Mouse (Mus musculus) kidney, adult 2 months (tissue): ENCODE results near the gene Map2k1. TPM values are rescaled to one million over a fixed set of nuclear protein-coding genes. Genes with fewer than 3 reads are reported as not detected.
"Not testable (repeated sequence)": the region's sequence is repeated elsewhere in the genome, so short reads cannot be mapped to it uniquely, and the experiment has no call there.

Experiments
- DNase-seq: peaks from one replicate; pipeline ENCODE4 v3.0.0; 2021
- H3K27ac ChIP-seq: fragments of 200-500 bp; 2 replicates; pipeline ENCODE4 v1.5.1; 2012; ENCODE audit warnings: low read depth, low read length, control low read depth, inconsistent platforms; ENCODE audit not compliant: insufficient read depth
- H3K27me3 ChIP-seq: fragments of 200-500 bp; replicated peaks from 2 replicates; pipeline ENCODE4 v1.6.1; 2012; ENCODE audit warnings: mild to moderate bottlenecking, moderate library complexity, low read length, inconsistent platforms; ENCODE audit not compliant: control insufficient read depth, insufficient read depth
- H3K36me3 ChIP-seq: fragments of 200-500 bp; 2 replicates; pipeline ENCODE4 v1.6.1; 2012; ENCODE audit warnings: mild to moderate bottlenecking, moderate library complexity, low read length, inconsistent platforms; ENCODE audit not compliant: control insufficient read depth, insufficient read depth
- H3K4me1 ChIP-seq: fragments of 200-500 bp; 2 replicates; pipeline ENCODE4 v1.6.1; 2011; ENCODE audit warnings: low read length; ENCODE audit not compliant: control insufficient read depth, insufficient read depth
- H3K4me3 ChIP-seq: fragments of 200-500 bp; 2 replicates; pipeline ENCODE4 v1.5.1; 2011; ENCODE audit warnings: mild to moderate bottlenecking, low read depth, low read length, control low read depth; ENCODE audit not compliant: insufficient read depth
- CTCF ChIP-seq: fragments of 200-500 bp; conservative IDR thresholded peaks from 2 replicates; pipeline ENCODE4 v1.5.1; 2011; ENCODE audit warnings: low read depth, mild to moderate bottlenecking, control low read depth, low read length, moderate library complexity, mixed read lengths; ENCODE audit not compliant: insufficient read depth, insufficient read length
- POLR2A ChIP-seq: fragments of 200-500 bp; IDR thresholded peaks from one replicate; pipeline ENCODE4 v1.6.1; 2011; ENCODE audit warnings: low read depth, low read length, control low read depth
- WGBS: fragments of 180-500 bp; shearing (Covaris S2); methylation state at CpG from one replicate; pipeline ENCODE4 v1.1.7; 2018; 5-methylcytosine and 5-hydroxymethylcytosine counted together
- polyA plus RNA-seq: library from polyadenylated mRNA; depleted of rRNA; stranded (reverse); fragments of >200 nt; gene quantifications from 2 replicates; pipeline ENCODE4 v1.2.3, GENCODE M21; 2012

Gene Map2k1
- polyA plus RNA-seq, 1 experiment = 46.3 TPM

DNA sequence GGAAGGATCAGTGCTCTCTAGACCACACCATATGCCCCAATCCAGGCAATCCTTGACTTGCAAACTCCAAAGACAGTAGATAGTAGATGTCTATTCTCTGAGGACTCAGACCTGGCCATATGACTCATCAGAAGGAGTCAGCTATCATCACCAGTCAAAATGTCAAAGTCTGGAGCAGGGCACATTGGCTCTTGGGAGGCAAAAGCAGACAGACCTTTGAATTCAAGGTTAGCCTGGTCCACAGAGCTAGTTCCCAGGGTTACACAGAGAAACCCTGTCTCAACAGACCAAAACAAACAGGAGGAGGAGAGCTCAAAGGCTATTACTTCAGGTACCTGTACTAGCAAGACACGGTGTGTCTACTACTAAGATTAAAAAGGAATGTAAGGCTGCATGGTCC lies 59.6 kb downstream of the Map2k1 start:
- no peak for TF ChIP-seq CTCF
- TF ChIP-seq POLR2A = no peak
- Histone ChIP-seq H3K36me3 (no peaks in the 10 kb centered on the region; the same call in 1 of the 2 replicates), H3K27me3 (no peaks in the 10 kb centered on the region), H3K27ac (no peak overlapping the region), H3K4me3 (no peak overlapping the region), H3K4me1 (no peaks in the 10 kb centered on the region)
- DNase-seq = no peak
- WGBS = 61% methylated on average over 1 of the region's 1 CpGs

DNA sequence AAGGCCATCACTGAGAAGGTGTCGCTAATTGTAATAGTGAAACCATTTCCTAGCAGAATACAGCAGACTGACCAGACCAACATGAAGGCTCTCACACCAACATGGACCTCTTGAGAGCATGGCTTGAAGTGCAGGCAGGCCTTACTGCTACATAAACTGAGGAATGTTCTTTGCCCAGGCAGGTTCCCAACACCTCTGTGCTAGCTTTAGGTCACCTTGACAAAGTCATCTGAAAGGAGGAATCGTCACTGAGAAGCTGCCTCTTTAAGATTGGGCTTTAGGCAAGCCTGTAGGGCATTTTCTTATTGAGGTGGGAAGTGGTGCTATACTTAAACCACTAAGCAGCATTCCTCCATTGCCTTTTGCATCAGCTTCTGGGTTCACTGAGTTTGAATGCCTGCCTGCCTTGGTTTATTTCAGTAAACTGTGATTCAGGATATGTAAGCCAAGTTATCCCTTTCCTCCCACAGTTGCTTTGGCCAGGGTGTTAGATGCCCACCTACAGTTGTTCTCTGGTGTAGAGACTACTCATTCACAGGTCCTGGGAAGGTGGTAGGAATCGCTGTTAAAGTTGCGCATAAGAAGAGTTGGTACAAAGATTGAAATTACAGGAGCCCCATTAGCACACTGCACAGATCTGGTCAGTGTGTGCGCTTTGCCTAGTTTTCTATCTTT lies 69.1 kb downstream of the Map2k1 start:
- no peak overlapping the region for H3K27ac ChIP-seq
- no peak overlapping the region for H3K4me3 ChIP-seq
- H3K4me1 ChIP-seq = peaks cover 3% of the 10 kb centered on the region; the same call in 1 of the 2 replicates
- no peaks in the 10 kb centered on the region for H3K27me3 ChIP-seq
- WGBS = 87% methylated on average over 5 of the region's 5 CpGs
- peaks cover 5% of the 10 kb centered on the region; the same call in 1 of the 2 replicates for H3K36me3 ChIP-seq
- DNase-seq = no peak
- TF ChIP-seq POLR2A (no peak), CTCF (no peak)

DNA sequence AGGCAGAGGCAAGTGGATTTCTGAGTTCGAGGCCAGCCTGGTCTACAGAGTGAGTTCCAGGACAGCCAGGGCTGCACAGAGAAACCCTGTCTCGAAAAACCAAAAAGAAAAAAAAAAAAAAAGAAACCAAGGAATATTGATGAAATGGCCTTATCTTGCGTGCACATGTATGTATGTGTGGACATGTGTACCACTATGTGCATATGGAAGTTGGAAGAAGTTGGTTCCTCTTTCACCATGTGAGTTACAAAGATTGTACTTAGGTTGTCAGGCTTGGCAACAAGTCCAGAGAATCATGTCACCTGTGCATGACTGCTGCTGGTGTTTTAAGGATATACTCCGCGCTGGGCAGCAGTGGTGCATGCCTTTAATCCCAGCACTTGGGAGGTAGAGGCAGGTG lies 70.1 kb downstream of the Map2k1 start:
- not testable (repeated sequence) for H3K4me1 ChIP-seq, DNase-seq, H3K36me3 ChIP-seq, H3K27me3 ChIP-seq, H3K4me3 ChIP-seq, H3K27ac ChIP-seq
- 91% methylated on average over 5 of the region's 5 CpGs for WGBS

DNA sequence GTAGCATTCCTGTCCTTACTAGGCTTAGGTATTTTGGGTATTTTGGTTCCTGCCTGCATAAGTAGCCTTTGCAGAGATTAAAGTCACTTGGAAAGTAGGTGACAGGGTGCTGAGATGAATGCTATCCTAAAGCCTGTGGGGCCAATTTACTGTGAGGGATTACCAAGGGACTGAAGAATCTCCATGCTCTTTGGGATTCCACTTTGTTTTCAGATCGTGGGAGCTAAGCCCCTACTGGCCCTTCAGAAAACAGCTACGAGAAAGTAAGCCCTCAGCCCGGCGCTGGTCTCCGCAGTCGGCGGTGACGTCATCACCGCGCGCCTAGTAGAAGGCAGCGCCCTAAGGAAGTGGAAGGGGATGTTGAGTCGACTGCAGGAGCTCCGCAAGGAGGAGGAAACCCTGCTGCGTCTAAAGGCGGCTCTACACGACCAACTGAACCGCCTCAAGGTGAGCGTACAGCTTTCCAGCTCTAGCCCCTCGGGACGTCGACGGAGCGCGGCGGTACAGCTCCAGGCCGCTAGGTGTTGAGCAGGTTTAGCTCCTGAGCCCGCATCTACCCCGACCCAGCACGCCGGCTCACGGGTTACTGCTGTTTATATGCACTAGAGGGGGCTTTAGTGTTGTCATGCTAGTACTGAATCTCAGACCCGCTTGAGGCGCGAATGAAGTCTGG lies 74.3 kb downstream of the Map2k1 start, which contains the start of gene Snapc5:
Snapc5 (plus strand) TSS at position 301 of the 673 bp plus-strand sequence.
- Histone ChIP-seq H3K36me3 (peaks cover 17% of the 10 kb centered on the region), H3K4me3 (peak within 1 kb of the TSS; percentile 98), H3K4me1 (peaks cover 7% of the 10 kb centered on the region; the same call in 1 of the 2 replicates), H3K27me3 (no peaks in the 10 kb centered on the region), H3K27ac (peak within 1 kb of the TSS; percentile 77)
- peak; percentile 93 for DNase-seq
- WGBS = under 1% methylated on average over 35 of the region's 35 CpGs
- TF ChIP-seq CTCF (peak; percentile 56), POLR2A (peak; percentile 80)

DNA sequence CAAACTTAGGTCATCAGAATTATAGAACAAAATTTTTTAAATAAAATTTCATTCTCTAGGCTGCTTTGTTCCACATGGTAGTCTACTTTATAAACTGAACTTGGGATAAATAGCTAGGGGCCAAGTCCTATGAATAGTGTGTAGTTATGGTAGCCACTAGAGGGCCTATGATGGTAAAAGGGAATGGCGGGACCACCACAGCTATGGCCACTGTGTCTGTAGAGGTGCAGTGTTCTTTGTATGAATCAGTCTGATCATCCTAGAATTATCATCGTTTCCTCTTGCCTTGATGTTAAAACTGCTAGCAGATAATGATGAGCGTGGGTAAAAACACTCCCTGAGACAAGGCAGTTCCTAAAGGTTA lies 74.8 kb downstream of the Map2k1 start:
- 43% methylated on average over 3 of the region's 3 CpGs for WGBS
- no peaks in the 10 kb centered on the region for H3K27me3 ChIP-seq
- peaks cover 7% of the 10 kb centered on the region; the same call in 1 of the 2 replicates for H3K4me1 ChIP-seq
- no peak overlapping the region; the same call in 1 of the 2 replicates for H3K4me3 ChIP-seq
- peak; percentile 18 for DNase-seq
- TF ChIP-seq CTCF (peak; percentile 30), POLR2A (no peak)
- H3K36me3 ChIP-seq = peaks cover 17% of the 10 kb centered on the region
- peak overlapping the region; percentile 77 for H3K27ac ChIP-seq

DNA sequence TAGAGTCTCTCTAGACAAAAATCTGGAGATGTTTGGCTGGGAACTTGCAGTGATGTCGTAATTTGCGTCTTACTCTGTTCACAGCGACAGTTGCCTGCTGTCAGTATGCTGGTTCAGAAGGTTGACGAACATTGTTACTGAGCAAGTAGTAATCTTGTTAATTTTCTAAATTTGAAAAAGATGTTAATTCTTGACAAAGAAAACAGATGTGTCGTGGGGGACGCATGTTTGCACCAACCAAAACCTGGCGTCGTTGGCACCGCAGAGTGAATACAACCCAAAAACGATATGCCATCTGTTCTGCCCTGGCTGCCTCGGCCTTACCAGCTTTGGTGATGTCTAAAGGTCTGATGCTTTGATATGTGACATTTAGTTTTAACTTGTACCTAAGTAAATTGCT lies 78.1 kb downstream of the Map2k1 start:
- H3K4me3 ChIP-seq = no peak overlapping the region
- no peak overlapping the region for H3K27ac ChIP-seq
- peaks cover 12% of the 10 kb centered on the region for H3K36me3 ChIP-seq
- no peak for DNase-seq
- WGBS = 83% methylated on average over 11 of the region's 11 CpGs
- TF ChIP-seq CTCF = no peak
- TF ChIP-seq POLR2A = no peak
- peaks cover 7% of the 10 kb centered on the region; the same call in 1 of the 2 replicates for H3K4me1 ChIP-seq
- no peaks in the 10 kb centered on the region for H3K27me3 ChIP-seq

DNA sequence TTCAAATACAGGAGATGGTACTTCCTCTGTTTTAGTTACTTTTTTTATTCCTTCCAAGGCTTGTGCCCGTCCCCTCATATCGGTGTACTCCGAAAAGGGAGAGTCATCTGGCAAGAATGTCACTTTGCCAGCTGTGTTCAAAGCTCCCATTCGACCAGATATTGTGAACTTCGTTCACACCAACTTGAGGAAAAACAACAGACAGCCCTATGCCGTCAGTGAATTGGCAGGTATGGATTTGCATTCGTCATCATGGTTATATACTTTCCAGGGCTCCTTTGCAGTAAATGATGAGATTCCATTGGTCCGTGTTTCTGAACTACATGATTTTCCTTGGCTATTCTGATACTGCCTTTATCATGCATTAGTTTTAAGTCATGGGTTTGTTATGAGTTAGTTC lies 78.7 kb downstream of the Map2k1 start:
- no peaks in the 10 kb centered on the region for H3K27me3 ChIP-seq
- no peak overlapping the region for H3K27ac ChIP-seq
- DNase-seq = no peak
- WGBS = 44% methylated on average over 8 of the region's 8 CpGs
- H3K4me1 ChIP-seq = peaks cover 3% of the 10 kb centered on the region; the same call in 1 of the 2 replicates
- TF ChIP-seq POLR2A = no peak
- TF ChIP-seq CTCF = no peak
- peaks cover 12% of the 10 kb centered on the region for H3K36me3 ChIP-seq
- no peak overlapping the region for H3K4me3 ChIP-seq
